Mouse (Mus musculus) heart, postnatal 4 days (tissue): ENCODE measurements around the gene Atcay. TPM values are rescaled to one million over a fixed set of nuclear protein-coding genes. Genes with fewer than 3 reads are reported as not detected.
"Not testable (repeated sequence)": the region's sequence is repeated elsewhere in the genome, so short reads cannot be mapped to it uniquely, and the experiment has no call there.

Experiments
- DNase-seq: peaks from one replicate; pipeline ENCODE4 v3.0.0; 2021
- total RNA-seq, 2 experiments: library from RNA; stranded (reverse); gene quantifications; 2 replicates each; pipeline ENCODE4 v1.2.3; 2021

The Atcay gene
- total RNA-seq, 2 experiments from 2014 or later: 0.23 to 0.24 TPM

GRCm38 (mm10) chr10:81242021-81242420, 11.4 kb upstream of the Atcay start:
- no peak for DNase-seq

DNA sequence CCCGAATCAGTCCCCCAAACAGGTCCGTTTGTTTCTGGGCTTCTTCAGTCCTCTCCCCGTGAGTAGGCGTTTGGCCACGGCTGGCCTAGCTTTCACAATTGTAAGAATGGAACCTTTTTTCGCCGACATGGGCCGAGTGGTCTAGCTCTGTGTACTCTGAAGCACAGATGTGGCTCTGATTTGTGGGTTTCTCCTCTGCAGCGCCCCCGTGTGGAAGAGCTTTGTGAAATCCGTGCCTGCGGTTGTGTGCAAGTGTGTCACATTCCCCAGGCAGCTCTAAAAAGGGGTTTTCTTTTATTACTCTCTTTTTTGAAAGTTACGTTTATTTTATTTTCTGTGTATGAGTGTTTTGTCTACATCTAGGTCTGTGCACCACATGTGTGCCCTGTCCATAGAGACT, 10.2 kb upstream of the Atcay start:
- peak; percentile 68 for DNase-seq

DNA sequence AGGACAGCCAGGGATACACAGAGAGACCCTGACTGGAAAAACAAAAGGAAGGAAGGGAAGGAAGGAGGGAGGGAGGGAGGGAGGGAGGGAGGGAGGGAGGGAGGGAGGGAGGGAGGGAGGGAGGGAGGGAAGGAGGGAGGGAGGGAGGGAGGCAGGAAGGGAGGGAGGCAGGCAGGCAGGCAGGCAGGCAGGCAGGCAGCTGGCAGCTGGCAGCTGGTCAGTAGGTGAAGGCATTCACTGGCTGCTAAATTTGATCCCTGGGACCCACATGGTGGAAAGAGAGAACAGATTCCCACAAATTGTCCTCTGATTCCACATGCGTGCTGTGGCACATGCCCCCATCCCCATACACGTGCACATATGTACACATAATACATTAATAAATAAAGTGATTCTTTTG, 8.0 kb upstream of the Atcay start:
- DNase-seq: no peak

DNA sequence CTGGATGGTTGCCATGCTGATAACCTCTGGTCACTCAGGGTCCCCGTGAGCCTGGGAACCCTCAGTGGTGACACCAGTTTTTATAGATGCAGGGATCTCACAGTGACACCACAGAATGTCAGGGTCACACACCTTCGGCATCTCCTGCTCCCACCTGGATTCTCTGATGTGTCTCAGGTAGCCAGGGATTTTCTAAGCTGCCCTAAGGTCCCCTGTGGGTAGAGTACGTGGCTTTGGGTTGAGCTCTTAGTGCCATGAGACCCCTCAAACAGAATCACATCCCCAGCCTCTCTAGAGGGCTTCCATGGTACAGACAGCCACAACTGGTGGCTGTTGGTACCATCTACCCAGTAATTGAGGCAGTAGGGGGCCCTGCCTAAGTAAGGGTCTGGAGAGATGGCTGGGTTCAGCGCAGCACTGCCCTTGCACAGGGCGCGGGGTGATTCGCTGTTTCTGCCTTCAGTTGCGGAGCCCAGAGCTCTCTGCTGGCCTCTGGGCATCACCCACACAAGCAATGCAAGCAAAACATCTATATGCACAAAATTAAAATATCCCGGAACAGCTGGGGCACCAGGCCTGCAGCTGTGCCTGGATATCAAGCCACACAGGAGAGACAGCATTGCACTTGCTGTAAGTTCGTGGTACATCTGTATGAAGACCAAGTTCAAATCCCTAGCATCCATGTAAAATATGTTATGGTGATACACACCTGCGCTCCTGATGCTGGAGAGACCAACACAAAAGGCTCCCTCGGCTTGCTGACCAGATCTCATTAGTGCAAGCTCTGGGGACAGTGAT, 6.0 kb upstream of the Atcay start:
- no peak for DNase-seq

GRCm38 (mm10) chr10:81234206-81234605, 3.6 kb upstream of the Atcay start:
- DNase-seq: no peak

DNA sequence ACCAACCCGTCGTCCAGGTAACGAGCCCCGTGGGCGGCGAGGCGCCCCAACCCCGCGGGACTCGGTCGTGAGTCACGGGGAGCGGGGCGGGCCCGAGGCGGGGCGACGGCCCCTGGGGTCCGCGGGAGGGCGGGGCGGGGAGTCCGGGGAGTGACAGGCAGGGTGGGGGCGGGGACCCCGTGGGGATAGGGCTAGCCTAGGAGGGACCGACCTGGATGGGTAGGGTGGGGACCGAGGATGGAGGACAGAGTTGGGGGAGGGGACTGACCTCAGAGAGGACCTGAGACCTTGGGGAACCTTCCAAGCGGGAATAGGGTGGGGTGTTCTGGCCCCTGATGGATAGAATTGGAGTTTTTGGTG, 2.6 kb upstream of the Atcay start:
- no peak for DNase-seq

- DNase-seq: peak; percentile 92
Measured at GRCm38 (mm10) chr10:81232580-81233225, 2.1 kb upstream of the Atcay start, which contains the start of gene Zfr2. TSS of gene Zfr2 (plus strand) at chr10:81233155.

DNA sequence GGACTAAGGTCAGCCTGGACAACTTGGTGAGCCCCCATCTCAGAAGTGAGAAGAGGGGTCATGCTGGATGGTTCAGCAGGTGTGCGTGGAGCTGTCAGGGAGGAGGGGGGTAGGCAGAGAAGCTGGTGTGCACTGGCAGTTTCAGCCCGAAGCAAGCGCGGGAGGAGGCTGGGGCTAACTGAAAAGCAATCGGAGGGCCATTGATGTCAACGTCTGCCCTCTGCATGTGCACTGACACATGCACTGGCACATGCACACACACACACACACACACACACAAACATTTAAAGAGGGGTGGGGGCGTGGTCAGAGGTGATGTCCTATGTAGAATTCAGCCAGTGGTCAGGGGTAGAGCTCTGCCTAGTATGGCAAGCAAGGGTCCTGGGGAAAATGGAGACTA, 803 bp upstream of the Atcay start:
- no peak for DNase-seq

DNA sequence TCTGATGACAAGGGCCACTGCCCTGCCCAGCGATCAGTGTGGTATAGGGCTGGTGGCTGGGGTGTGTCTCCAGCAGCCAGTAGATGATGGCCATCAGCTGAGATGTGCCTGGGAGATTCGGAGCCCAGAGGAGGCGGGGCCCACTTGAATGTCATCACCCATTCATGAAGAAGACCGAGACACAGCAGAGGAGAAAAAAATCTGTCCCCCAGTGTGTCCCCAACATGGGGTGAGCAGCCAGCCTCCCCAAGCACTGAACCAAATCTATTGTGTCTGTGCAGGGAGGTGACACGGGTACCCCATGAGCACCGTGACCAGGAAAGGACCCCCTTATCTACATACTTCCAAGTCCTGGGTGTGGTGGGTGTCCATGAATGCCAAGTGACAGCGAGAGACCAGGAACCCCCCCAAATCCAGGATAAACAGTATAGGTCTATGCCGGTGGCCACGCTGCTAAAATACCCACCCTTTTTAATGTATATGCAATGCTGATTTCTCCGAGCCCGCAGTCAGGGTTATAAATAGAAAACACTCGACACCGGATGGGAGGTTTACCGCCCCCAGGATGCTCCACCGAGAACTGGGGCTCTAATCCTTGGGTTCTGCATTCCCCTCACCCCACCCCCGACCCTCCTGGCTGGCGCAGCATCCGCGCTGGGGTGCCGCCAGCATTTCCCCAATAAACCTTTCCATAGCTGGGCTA, 747 bp downstream of the Atcay start:
- DNase-seq: no peak

DNA sequence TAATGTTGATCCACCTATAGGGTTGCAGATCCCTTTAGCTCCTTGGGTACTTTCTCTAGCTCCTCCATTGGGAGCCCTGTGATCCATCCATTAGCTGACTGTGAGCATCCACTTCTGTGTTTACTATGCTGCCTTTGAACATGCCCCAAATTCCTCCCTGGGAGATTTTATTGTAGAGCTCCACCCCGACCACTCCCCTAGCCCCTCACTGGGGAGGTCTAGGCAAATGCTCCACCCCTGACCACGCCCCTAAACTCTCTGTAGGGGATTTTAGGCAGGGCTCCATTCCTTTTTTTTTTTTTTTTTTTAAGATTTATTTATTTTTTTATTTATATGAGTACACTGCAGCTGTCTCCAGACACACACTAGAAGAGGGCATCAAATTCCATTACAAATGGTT, 6.9 kb downstream of the Atcay start:
- not testable (repeated sequence) for DNase-seq

DNA sequence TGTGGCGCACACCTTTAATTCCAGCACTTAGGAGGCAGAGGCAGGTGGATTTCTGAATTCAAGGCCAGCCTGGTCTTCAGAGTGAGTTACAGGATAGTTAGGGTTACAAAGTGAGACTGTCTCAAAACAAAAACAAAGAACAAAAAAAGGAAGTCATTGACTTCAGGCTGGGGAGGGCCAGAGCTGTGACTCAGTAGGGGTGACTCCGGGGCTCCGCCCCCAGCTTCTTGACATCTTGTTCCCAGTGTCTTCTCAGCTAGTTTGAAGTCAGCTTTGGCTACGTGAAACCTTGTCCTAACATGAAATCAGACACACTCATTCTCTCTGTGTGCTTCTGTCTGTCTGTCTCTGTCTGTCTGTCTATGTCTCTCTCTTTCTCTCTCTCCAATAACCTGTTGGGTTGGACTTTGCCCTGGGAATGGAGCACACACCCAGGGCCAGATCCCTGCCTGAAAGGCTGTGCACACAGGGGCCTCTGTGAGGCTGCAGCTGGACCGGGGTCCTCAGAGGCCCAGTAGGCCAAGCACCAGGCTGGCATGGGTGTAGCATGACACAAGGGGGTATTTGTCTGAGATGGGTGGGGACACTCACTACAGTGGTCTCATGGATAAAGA, 9.1 kb downstream of the Atcay start:
- DNase-seq: no peak

DNA sequence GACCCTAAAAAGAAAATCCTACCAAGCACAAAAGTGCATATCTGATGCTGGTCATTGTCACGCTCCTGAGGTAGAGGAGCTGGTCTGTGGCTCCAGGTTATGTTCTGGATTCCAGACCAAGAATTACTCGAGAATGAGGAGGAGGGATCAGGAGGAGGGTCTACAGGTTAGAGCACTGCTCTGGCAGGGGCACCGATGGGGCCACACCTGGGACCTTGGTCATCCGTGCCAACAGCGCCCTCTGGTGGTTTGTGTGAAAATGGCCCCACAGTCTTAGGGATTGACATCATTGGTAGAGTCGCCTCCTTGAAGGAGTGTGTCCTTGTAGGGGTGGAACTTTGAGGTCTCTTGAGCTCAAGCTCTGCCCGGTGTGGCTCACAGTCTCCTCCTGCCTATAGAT, 12.7 kb downstream of the Atcay start:
- peak; percentile 81 for DNase-seq

DNA sequence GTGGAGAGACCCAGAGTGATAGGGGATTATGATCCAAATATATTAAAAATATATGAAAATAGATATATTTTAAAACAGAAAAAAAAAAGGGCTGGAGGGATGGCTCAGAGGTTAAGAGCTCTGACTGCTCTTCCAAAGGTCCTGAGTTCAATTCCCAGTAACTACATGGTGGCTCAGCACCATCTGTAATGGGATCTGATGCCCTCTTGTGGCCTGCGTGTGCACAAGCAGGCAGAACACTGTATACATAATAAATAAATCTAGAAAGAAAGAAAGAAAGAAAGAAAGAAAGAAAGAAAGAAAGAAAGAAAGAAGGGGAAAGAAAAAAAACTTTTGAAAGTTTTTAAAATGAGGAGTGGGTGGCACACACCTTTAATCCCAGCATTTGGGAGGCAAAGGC, 13.4 kb downstream of the Atcay start:
- DNase-seq: peak; percentile 47

DNA sequence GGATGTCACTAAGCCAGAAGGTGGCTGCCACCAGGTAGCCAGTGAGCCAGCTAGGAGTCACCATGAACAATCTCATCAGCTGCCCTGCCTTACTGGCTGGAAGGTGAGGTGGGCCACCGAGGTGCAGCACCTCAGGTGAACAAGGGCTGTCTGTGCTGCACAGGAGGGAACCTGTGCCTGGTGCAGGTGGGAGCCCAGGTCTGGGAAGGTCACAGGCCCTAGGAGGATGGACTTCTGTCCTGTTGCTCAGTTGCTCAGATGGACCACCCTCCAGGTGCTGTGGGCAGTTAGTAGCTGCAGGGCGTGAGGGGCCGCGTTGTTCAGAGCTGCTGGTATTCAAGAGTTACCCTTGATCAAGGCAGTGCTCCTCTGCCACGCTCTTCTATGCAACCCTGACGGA, 13.8 kb downstream of the Atcay start:
- no peak for DNase-seq

GRCm38 (mm10) chr10:81216260-81216659, 14.4 kb downstream of the Atcay start:
- no peak for DNase-seq

DNA sequence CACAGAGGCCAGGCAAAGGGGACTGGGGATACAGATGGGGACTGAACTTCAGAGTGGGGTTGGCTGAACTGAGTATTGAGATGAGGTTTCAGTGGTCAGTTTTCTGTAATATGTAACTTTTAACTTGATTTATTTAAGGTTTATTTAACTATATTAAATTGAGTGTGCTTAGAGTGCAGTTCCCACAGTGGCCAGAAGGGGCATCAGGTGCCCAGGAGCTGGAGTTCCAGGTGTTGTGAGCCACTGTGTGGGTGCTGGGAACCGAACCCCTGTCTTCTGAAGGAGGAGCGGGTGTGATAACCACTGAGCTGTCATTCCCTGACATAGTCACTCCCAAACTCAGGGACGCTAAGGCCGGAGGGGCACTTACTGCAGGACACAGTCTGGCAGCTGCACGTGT, 20.5 kb downstream of the Atcay start:
- peak; percentile 42 for DNase-seq

- DNase-seq: no peak
Measured at GRCm38 (mm10) chr10:81204137-81204536, 26.5 kb downstream of the Atcay start.

DNA sequence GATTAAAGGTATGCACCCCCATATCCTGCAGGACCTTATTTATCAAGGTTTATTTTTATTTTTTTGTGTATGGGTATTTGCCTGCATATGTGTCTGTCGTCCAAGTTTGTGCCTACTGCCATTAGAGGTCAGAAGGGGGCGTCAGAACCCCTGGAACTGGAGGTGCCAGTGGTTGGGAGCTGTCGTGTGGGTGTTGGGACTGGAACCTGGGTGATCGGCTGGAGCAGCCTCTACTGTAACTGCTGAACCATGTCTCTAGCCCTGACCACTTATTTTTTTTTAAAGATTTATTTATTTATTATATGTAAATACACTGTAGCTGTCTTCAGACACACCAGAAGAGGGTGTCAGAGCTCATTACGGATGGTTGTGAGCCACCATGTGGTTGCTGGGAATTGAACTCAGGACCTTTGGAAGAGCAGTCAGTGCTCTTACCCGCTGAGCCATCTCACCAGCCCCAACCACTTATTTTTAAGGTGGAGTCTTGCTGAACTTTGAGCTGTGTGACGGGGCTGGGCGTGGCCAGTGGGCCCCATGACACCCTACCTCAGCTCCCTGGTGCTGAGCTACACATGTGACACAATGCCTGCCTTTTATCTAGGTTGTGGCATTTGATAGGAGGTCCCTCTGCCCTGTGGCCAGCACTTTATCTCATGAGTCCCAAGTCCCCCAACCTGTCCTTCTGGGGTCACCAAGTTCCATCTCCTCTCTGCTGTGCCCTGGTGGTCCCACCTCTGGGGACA, 27.5 kb downstream of the Atcay start:
- no peak for DNase-seq

DNA sequence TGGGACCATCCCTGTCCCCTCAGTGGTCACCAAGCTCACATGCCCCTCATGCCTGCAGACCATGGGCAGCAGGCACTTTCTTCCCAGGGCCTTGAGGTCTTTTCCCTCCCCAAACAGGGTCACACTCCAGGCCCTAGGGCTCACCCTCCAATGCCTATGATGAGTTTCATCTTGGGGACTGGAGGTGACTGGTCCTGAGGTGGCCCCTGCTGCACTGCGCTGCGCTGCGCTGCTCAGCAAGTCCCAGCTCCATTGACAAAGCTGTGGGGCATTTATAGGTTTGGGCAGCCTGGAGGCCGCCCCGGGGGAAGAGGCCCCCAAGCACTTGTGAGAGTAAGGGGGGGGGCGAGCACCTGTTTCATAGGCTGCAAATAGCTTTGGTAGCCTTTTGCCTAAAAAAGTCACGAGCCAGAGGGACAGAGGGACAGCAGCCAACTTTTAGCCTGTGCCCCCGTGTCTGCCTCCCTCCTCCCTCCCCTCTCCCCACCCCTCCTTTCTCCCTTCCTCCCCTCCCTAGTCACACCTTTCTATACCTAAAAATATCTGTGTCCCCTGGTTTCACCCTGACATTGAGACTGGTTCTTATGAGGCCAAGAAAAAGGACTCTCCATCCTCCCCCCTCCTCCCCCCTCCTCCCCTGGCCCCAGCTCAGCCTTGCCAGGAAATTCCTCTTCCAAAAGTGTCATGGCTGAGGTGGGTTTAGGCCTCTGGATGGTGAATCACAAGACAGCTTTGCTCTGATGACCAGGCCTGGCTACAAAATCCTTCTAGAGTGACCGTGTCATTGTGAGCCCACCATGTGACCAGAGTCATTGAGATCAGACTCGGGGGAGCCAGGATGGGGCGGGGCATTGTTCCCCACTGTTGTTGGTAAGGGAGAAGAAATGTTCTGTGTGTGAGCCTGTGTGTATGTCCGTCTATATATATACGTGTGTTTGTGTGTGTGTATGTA, 28.6 kb downstream of the Atcay start, which contains the start of gene Nmrk2:
Gene Nmrk2, minus strand, starts transcription at position 245 of the 952 bp plus-strand sequence.
- DNase-seq: peak; percentile 79

DNA sequence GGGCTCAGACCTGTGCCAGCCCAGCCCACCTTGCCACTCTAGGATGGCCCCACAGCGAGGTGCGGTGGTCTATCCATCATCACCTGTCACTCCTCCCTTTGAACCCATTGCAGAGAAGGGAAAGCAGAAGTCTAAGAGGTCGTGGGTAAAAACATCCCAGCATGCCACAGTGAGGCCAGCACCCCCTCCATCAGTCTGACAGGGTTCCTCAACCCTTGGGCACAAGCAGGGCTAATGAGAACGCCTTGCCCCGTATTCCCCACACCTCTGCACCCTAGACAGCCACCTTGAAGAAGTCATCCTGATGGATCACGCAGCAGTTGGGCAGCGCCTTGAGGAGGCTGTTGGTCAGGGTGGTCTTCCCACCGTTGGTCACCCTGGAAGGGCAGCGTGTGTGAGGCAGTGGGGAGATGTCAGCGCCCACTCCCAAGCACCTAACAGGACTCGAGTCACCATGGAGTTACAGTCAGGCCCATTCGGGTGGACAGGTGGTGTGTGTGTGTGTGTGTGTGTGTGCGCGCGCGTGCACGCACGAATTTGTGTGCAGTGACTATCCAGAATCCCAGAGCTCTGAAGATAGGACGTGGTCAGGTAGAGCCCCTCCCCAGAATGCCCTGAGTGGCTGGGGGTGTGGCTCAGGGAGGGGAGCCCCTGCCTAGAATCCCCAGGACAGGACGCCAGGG, 29.9 kb downstream of the Atcay start:
- peak; percentile 46 for DNase-seq
